Mouse (Mus musculus): ENCODE data around the gene Pmvk.

DNA sequence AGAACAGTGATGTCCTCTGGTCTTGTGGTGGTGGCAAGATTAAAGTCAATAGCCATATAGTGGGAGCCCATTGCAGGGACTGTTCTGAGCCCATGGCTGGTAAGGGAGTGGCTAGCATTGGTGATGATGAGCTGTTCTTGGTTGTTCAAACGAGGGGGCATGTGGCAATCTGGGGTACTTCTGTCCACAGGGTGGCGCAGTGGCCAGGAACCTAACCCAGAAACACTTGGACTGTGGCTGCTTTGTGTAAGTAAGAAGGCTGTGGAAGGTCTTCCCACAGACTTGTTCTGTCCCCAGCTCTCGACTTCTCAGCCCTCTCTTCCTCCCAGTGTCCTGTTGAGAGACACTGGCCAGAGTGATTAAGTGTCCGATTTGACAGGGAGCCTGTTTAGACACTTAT, 56.6 kb downstream of the Pmvk start:
- TF ChIP-seq POLR2A (IDR thresholded peaks at IDR 0.05; ENCODE audit: borderline replicate concordance, extremely low read depth, low read depth, low read length), result no peak
- peak; percentile 56 for TF ChIP-seq CTCF (IDR thresholded peaks at IDR 0.05; ENCODE audit: insufficient read depth, low read length)

All from lung, adult 2 months (tissue).